In genomic region chr4:100478592-100479321, GRCm38 (mm10) we compare ENCODE assay signal across 8 mouse cellular contexts. TPM values are rescaled to one million over a fixed set of nuclear protein-coding genes. Genes with fewer than 3 reads are reported as not detected.
A peak's percentile ranks its signal among the peaks of the same experiment; 100 is the strongest.
DNase-seq lines count a peak whose midpoint lies in the region; ATAC-seq and TF ChIP-seq lines count a peak whose summit lies in the region.

Ube2u (plus strand) TSS chr4:100478849.

- DNase-seq in gastrocnemius, postnatal 14 days, result peak; percentile 17
- no peak for DNase-seq in gastrocnemius, postnatal 36 days
- DNase-seq in forelimb bud, embryonic 11.5 days (ENCODE audit: low read depth, low spot score), result peak; percentile 55
- peak; percentile 4 to 22 for DNase-seq in left cerebral cortex, adult 18-20 months (ENCODE audit: low spot score in 2 of 2)
- peak; percentile 84 for DNase-seq in lung, postnatal 0 days (ENCODE audit: low spot score)
- DNase-seq in right cerebral cortex, postnatal 14 days, result peak; percentile 19
- no peak for DNase-seq in thymus, postnatal 25 days

- no peak within 1 kb of the TSS for H3K9ac ChIP-seq in hindbrain, embryonic 16.5 days (ENCODE audit: low read depth, low read length)
- H3K9ac ChIP-seq in lung, postnatal 0 days (replicated peaks; ENCODE audit: low read depth), result no peak within 1 kb of the TSS

- no peaks in the 10 kb centered on the region for H3K4me1 ChIP-seq in hindbrain, embryonic 16.5 days (ENCODE audit: control insufficient read depth, insufficient read depth, low read depth, low read length)
- no peaks in the 10 kb centered on the region for H3K4me1 ChIP-seq in lung, postnatal 0 days (ENCODE audit: insufficient read depth, low read depth, low read length)

- 23% methylated on average over 15 of the region's 15 CpGs for WGBS in hindbrain, embryonic 16.5 days
- 22% methylated on average over 15 of the region's 15 CpGs for WGBS in lung, postnatal 0 days

- no peak for TF ChIP-seq CTCF in lung, postnatal 0 days (IDR thresholded peaks at IDR 0.05)

- H3K4me2 ChIP-seq in hindbrain, embryonic 16.5 days (ENCODE audit: low read length), result peak within 1 kb of the TSS; percentile 49
- H3K4me2 ChIP-seq in lung, postnatal 0 days (replicated peaks; ENCODE audit: low read depth, low read length), result peak within 1 kb of the TSS; percentile 29; the same call in 1 of the 2 replicates

- TF ChIP-seq EP300 in lung, postnatal 0 days (IDR thresholded peaks at IDR 0.05), result no peak

- peak within 1 kb of the TSS; percentile 6 for H3K4me3 ChIP-seq in hindbrain, embryonic 16.5 days (ENCODE audit: low read length)
- H3K4me3 ChIP-seq in lung, postnatal 0 days (ENCODE audit: low read depth, low read length), result peak within 1 kb of the TSS; percentile 16; the same call in 1 of the 2 replicates

- peak; percentile 96 for ATAC-seq in hindbrain, embryonic 16.5 days
- peak; percentile 92 for ATAC-seq in lung, postnatal 0 days

- H3K27me3 ChIP-seq in hindbrain, embryonic 16.5 days (replicated peaks; ENCODE audit: control insufficient read depth, insufficient read depth, low read length), result no peaks in the 10 kb centered on the region
- H3K27me3 ChIP-seq in lung, postnatal 0 days (replicated peaks; ENCODE audit: insufficient read depth, low read length), result no peaks in the 10 kb centered on the region

- H3K36me3 ChIP-seq in hindbrain, embryonic 16.5 days (ENCODE audit: control insufficient read depth, insufficient read depth, low read length), result no peaks in the 10 kb centered on the region
- no peaks in the 10 kb centered on the region for H3K36me3 ChIP-seq in lung, postnatal 0 days (ENCODE audit: insufficient read depth, low read length)

- no peaks in the 10 kb centered on the region for H3K9me3 ChIP-seq in hindbrain, embryonic 16.5 days (ENCODE audit: control insufficient read depth, low read length)
- H3K9me3 ChIP-seq in lung, postnatal 0 days (ENCODE audit: low read length), result no peaks in the 10 kb centered on the region

- intact Hi-C loops in gastrocnemius, postnatal 14 days (cut with DNase I; ENCODE audit: low total_unique reads), result no loop called here
- intact Hi-C loops in gastrocnemius, postnatal 36 days (cut with DNase I), result no loop called here

- H3K27ac ChIP-seq in hindbrain, embryonic 16.5 days (ENCODE audit: low read depth, low read length), result no peak within 1 kb of the TSS
- H3K27ac ChIP-seq in lung, postnatal 0 days (ENCODE audit: low read length), result no peak within 1 kb of the TSS

RNA-seq across cellular contexts. Expression of gene Ube2u, which starts in this region (rescaled TPM):
- not detected for total RNA-seq in gastrocnemius, postnatal 14 days (2021)
- total RNA-seq in gastrocnemius, postnatal 36 days (2021), result not detected
- polyA plus RNA-seq in hindbrain, embryonic 16.5 days (2015; fragmentation: Nextera tagmentation; extraction: Ambion mirVana), result 0.19 and 0.32 TPM in 2 replicates
- not detected for total RNA-seq in left cerebral cortex, adult 18-20 months (2021)
- polyA plus RNA-seq in lung, postnatal 0 days (2015; fragmentation: Nextera tagmentation; extraction: Ambion mirVana), result 0.14 and 0.46 TPM in 2 replicates

Comparison
In these comparisons a context has a peak if more than half of its experiments do, and no peak if none do; other contexts are left out.
1. Peak in DNase-seq in gastrocnemius, postnatal 14 days; RNA of the gene not detected or under 1 TPM.
2. Peak in ATAC-seq, H3K4me3 ChIP-seq and H3K4me2 ChIP-seq in hindbrain, embryonic 16.5 days; RNA of the gene not detected or under 1 TPM.
3. Peak in DNase-seq in left cerebral cortex, adult 18-20 months; RNA of the gene not detected or under 1 TPM.
4. Peak in DNase-seq, ATAC-seq, H3K4me3 ChIP-seq and H3K4me2 ChIP-seq in lung, postnatal 0 days; RNA of the gene not detected or under 1 TPM.
5. DNase-seq: peak in forelimb bud, embryonic 11.5 days (single experiment) and right cerebral cortex, postnatal 14 days (single experiment); none in gastrocnemius, postnatal 36 days (0 of 2) and thymus, postnatal 25 days (single experiment).